Mouse (Mus musculus) midbrain, embryonic 16.5 days (tissue): ENCODE measurements around the gene Lage3. TPM values are rescaled to one million over a fixed set of nuclear protein-coding genes. Genes with fewer than 3 reads are reported as not detected.

Experiments used
- ATAC-seq: fragments of 200-750 bp; cut with Nextera tagmentation; 2 replicates; pipeline ENCODE4 v1.8.0; 2017; ENCODE audit warnings: moderate TSS enrichment
- H3K27ac ChIP-seq: fragments of 300-500 bp; sonication (generic); 2 replicates; pipeline ENCODE4 v1.5.1; 2014; ENCODE audit warnings: mild to moderate bottlenecking, low read length, mixed read lengths
- H3K27me3 ChIP-seq: fragments of 300-500 bp; sonication (generic); 2 replicates; pipeline ENCODE4 v1.6.1; 2014; ENCODE audit warnings: low read depth, low read length, mixed read lengths; ENCODE audit not compliant: control insufficient read depth, insufficient read depth
- H3K36me3 ChIP-seq: fragments of 300-500 bp; sonication (generic); 2 replicates; pipeline ENCODE4 v1.6.1; 2014; ENCODE audit warnings: mild to moderate bottlenecking, low read length, moderate library complexity, mixed read lengths; ENCODE audit not compliant: control insufficient read depth, insufficient read depth
- H3K4me1 ChIP-seq: fragments of 300-500 bp; sonication (generic); 2 replicates; pipeline ENCODE4 v1.6.1; 2014; ENCODE audit warnings: mild to moderate bottlenecking, low read length, mixed read lengths; ENCODE audit not compliant: control insufficient read depth, insufficient read depth
- H3K4me2 ChIP-seq: fragments of 300-500 bp; sonication (generic); 2 replicates; pipeline ENCODE4 v1.6.1; 2014; ENCODE audit warnings: mild to moderate bottlenecking, low read length, mixed read lengths
- H3K4me3 ChIP-seq: fragments of 300-500 bp; sonication (generic); 2 replicates; pipeline ENCODE4 v1.5.1; 2014; ENCODE audit warnings: low read depth, mild to moderate bottlenecking, low read length, moderate library complexity, mixed read lengths
- H3K9ac ChIP-seq: fragments of 300-500 bp; sonication (generic); 2 replicates; pipeline ENCODE4 v1.6.1; 2014; ENCODE audit warnings: low read depth, low read length, mixed read lengths
- H3K9me3 ChIP-seq: fragments of 300-500 bp; sonication (generic); replicated peaks from 2 replicates; pipeline ENCODE4 v1.6.1; 2014; ENCODE audit warnings: mild to moderate bottlenecking, low read length, mixed read lengths; ENCODE audit not compliant: control insufficient read depth, poor library complexity, severe bottlenecking
- WGBS: fragments of 180-500 bp; shearing (Covaris S2); extraction: QIAGEN DNeasy Blood & Tissue Kit; methylation state at CpG from one replicate; pipeline ENCODE4 v1.1.7; 2014; 5-methylcytosine and 5-hydroxymethylcytosine counted together
- polyA plus RNA-seq: library from polyadenylated mRNA; unstranded; fragments of >200 nt; fragmentation: Nextera tagmentation; extraction: Ambion mirVana; gene quantifications from 2 replicates; pipeline ENCODE4 v1.2.1, GENCODE M21; 2015

Lage3 gene
- polyA plus RNA-seq, result 63.2 and 68.7 TPM in 2 replicates

- Histone ChIP-seq H3K9me3 (no peaks in the 10 kb centered on the region), H3K36me3 (no peaks in the 10 kb centered on the region), H3K27ac (peak within 1 kb of the TSS; percentile 64), H3K4me1 (peaks cover 2% of the 10 kb centered on the region; the same call in 1 of the 2 replicates), H3K4me2 (peak within 1 kb of the TSS; percentile 67), H3K4me3 (peak within 1 kb of the TSS; percentile 39), H3K27me3 (no peaks in the 10 kb centered on the region), H3K9ac (peak within 1 kb of the TSS; percentile 61)
- WGBS, result 32% methylated on average over 11 of the region's 22 CpGs
- peak; percentile 93 for ATAC-seq
These were observed at the start of gene Lage3 for GRCm38 (mm10) chrX:74353467-74353770. Gene Lage3, minus strand, starts transcription at chrX:74353618.

GRCm38 (mm10) chrX:74400136-74400535 lies 46.7 kb upstream of the Lage3 start:
- Histone ChIP-seq H3K36me3 (no peaks in the 10 kb centered on the region), H3K9ac (no peak overlapping the region), H3K27ac (no peak overlapping the region), H3K4me3 (no peak overlapping the region), H3K4me1 (no peaks in the 10 kb centered on the region), H3K27me3 (no peaks in the 10 kb centered on the region), H3K9me3 (no peaks in the 10 kb centered on the region), H3K4me2 (no peak overlapping the region)
- ATAC-seq, result no peak
- WGBS, result 84% methylated on average over 3 of the region's 3 CpGs

GRCm38 (mm10) chrX:74392535-74393443 lies 39.4 kb upstream of the Lage3 start, which contains the start of the genes Fam3a and Ikbkg:
Gene Fam3a, minus strand, starts transcription at chrX:74393272.
Gene Ikbkg, plus strand, starts transcription at chrX:74393290.
- Histone ChIP-seq H3K9ac (peak within 1 kb of the TSS; percentile 73), H3K4me1 (peaks cover 12% of the 10 kb centered on the region), H3K4me2 (peak within 1 kb of the TSS; percentile 69), H3K36me3 (no peaks in the 10 kb centered on the region), H3K27ac (peak within 1 kb of the TSS; percentile 87), H3K9me3 (no peaks in the 10 kb centered on the region), H3K27me3 (no peaks in the 10 kb centered on the region), H3K4me3 (peak within 1 kb of the TSS; percentile 47)
- whole genome bisulfite sequencing, result 23% methylated on average over 30 of the region's 30 CpGs
- ATAC-seq, result peak; percentile 100

- no peak overlapping the region for H3K9ac ChIP-seq
- no peaks in the 10 kb centered on the region for H3K9me3 ChIP-seq
- H3K4me2 ChIP-seq, result no peak overlapping the region
- no peak overlapping the region for H3K27ac ChIP-seq
- no peak for ATAC-seq
- no peaks in the 10 kb centered on the region for H3K27me3 ChIP-seq
- H3K4me3 ChIP-seq, result no peak overlapping the region
- no peaks in the 10 kb centered on the region for H3K36me3 ChIP-seq
- peaks cover 9% of the 10 kb centered on the region for H3K4me1 ChIP-seq
These were observed 34.7 kb upstream of the Lage3 start for GRCm38 (mm10) chrX:74388153-74388552.

GRCm38 (mm10) chrX:74384451-74384850 lies 31.0 kb upstream of the Lage3 start:
- no peak overlapping the region for H3K9ac ChIP-seq
- no peak for ATAC-seq
- 82% methylated on average over 2 of the region's 2 CpGs for WGBS
- no peaks in the 10 kb centered on the region for H3K9me3 ChIP-seq
- H3K4me3 ChIP-seq, result no peak overlapping the region
- H3K4me1 ChIP-seq, result no peaks in the 10 kb centered on the region
- H3K36me3 ChIP-seq, result no peaks in the 10 kb centered on the region
- no peak overlapping the region for H3K27ac ChIP-seq
- no peaks in the 10 kb centered on the region for H3K27me3 ChIP-seq
- no peak overlapping the region for H3K4me2 ChIP-seq

GRCm38 (mm10) chrX:74372888-74373549 lies 19.6 kb upstream of the Lage3 start, which contains the start of the genes Ubl4a and Slc10a3:
Gene Ubl4a, minus strand, starts transcription at chrX:74373218.
Gene Slc10a3, minus strand, starts transcription at chrX:74373349.
- no peaks in the 10 kb centered on the region for H3K36me3 ChIP-seq
- peak within 1 kb of the TSS; percentile 67 for H3K4me2 ChIP-seq
- peaks cover 8% of the 10 kb centered on the region for H3K4me1 ChIP-seq
- H3K4me3 ChIP-seq, result peak within 1 kb of the TSS; percentile 48
- H3K27me3 ChIP-seq, result no peaks in the 10 kb centered on the region
- no peak within 1 kb of the TSS; the same call in 1 of the 2 replicates for H3K27ac ChIP-seq
- WGBS, result 17% methylated on average over 32 of the region's 32 CpGs
- no peaks in the 10 kb centered on the region for H3K9me3 ChIP-seq
- peak; percentile 89 for ATAC-seq
- H3K9ac ChIP-seq, result peak within 1 kb of the TSS; percentile 62

- WGBS, result 20% methylated on average over 34 of the region's 49 CpGs
- Histone ChIP-seq H3K4me2 (peak overlapping the region; percentile 69), H3K9me3 (no peaks in the 10 kb centered on the region), H3K4me1 (peaks cover 14% of the 10 kb centered on the region), H3K27ac (peak overlapping the region; percentile 85), H3K9ac (peak overlapping the region; percentile 82), H3K36me3 (no peaks in the 10 kb centered on the region), H3K27me3 (no peaks in the 10 kb centered on the region), H3K4me3 (peak overlapping the region; percentile 57)
- ATAC-seq, result peak; percentile 80
These were observed 14.9 kb upstream of the Lage3 start for GRCm38 (mm10) chrX:74368209-74368909.

- Histone ChIP-seq H3K4me2 (peak overlapping the region; percentile 69), H3K4me1 (peaks cover 13% of the 10 kb centered on the region), H3K9ac (peak overlapping the region; percentile 82), H3K9me3 (no peaks in the 10 kb centered on the region), H3K36me3 (no peaks in the 10 kb centered on the region), H3K4me3 (peak overlapping the region; percentile 57), H3K27ac (peak overlapping the region; percentile 85), H3K27me3 (no peaks in the 10 kb centered on the region)
- 70% methylated on average over 10 of the region's 10 CpGs for WGBS
- peak; percentile 5; the same call in 1 of the 2 replicates for ATAC-seq
These were observed 14.1 kb upstream of the Lage3 start for GRCm38 (mm10) chrX:74367512-74367911.
